Mouse (Mus musculus) adrenal gland, postnatal 36 days (tissue): Measurements from ENCODE around the gene Rest. TPM values are rescaled to one million over a fixed set of nuclear protein-coding genes. Genes with fewer than 3 reads are reported as not detected.
"Not testable (repeated sequence)": the region's sequence is repeated elsewhere in the genome, so short reads cannot be mapped to it uniquely, and the experiment has no call there.

Experiments
- DNase-seq, 2 experiments: peaks; one replicate each; pipeline ENCODE4 v3.0.0; 2021; ENCODE audit warnings: mixed read lengths in 1 of 2
- long read RNA-seq, 2 experiments: library from polyadenylated mRNA; stranded (forward); transcript quantifications; one replicate each; pipeline ENCODE4 v2.0.0; 2021; ENCODE audit warnings: borderline sequencing depth in 2 of 2
- total RNA-seq, 2 experiments: library from RNA; stranded (reverse); gene quantifications; 2 replicates each; pipeline ENCODE4 v1.2.3; 2021

Rest gene
- 10 to 100 TPM; 24.8 to 26.8 TPM for total RNA-seq
- long read RNA-seq, experiment 1, full-length matches to known transcripts, result 22 of 27 reads
- long read RNA-seq, experiment 1, partial matches to known transcripts, result 0 of 27 reads
- long read RNA-seq, experiment 1, other reads (novel, unspliced or antisense), result 5 of 27 reads
- long read RNA-seq, experiment 2, partial matches to known transcripts, result 0 of 2 reads
- long read RNA-seq, experiment 2, other reads (novel, unspliced or antisense), result 2 of 2 reads

DNA sequence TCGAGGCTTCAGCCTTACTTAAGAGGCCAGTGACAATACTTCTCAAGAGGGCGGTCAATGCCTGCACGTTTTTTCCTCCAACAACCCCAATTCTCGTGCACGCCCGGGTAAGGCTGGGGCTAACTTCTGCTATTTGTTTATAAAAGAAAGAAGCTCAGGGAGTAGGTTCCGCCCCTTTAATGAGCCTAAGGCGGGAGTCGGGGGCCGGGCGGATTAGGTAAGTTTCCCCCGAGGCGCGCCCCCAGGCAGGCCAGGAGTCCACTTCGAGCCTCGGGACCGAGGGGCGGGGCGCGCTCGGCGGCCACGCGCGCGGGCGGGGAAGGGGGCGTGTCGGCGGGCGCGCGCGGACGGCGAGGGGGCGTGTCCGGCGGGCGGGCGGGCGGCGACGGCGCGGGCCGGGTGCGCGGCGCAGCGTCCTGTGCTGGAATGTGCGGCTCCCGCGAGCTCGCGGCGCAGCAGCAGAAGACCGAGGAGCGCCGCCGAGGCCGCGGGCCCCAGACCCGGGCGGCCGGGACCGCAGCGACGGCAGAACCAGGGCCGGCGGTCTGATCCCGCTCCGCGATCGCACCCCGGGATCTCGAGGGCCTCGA lies at the start of gene Rest:
Gene Rest (plus strand): TSS at position 411 of the 590 bp plus-strand sequence.
- DNase-seq, result peak; percentile 85 to 90

DNA sequence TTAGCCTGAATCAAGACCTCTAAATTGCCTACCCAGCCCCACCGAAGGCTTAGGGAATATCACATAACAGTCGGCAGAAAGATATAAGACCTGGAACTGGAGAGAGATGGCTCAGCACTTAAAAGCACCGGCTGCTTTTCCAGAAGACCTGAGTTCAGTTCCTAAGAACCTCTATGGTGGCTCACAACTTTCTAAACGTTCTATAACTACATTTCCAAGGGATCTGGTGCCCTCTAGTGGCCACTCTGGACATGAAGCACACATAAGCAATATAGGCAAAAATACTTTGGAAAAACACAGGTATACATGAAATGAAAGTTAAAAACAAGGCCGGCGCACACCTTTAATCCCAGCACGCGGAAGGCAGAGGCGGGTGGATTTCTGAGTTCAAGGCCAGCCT lies 48.1 kb upstream of the Rest start:
- DNase-seq, result peak; percentile 67 to 80

DNA sequence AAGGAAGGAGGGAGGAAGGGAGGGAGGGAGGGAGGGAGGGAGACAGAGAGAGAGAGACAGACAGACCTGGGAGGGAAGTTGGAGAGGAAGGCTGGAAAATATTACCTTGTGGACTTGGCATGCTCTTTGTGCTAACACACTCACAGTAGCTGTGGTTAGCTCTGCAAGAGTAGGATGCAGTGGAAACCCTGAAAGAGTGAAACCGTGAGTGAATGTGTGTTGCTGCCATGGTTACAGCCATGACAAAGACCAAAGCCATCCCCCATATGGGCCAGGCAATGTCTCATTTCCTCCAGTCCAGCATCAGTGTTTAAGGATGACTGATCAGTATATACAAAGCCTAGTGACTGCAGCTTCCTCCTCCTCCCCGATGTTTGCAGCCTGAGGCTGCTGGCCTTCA lies 47.6 kb upstream of the Rest start:
- no peak for DNase-seq

GRCm38 (mm10) chr5:77223043-77223975 lies 42.0 kb upstream of the Rest start:
- peak; percentile 3 to 12 for DNase-seq

GRCm38 (mm10) chr5:77228986-77229385 lies 36.3 kb upstream of the Rest start:
- DNase-seq, result no peak

GRCm38 (mm10) chr5:77231863-77232262 lies 33.4 kb upstream of the Rest start:
- not testable (repeated sequence) for DNase-seq

DNA sequence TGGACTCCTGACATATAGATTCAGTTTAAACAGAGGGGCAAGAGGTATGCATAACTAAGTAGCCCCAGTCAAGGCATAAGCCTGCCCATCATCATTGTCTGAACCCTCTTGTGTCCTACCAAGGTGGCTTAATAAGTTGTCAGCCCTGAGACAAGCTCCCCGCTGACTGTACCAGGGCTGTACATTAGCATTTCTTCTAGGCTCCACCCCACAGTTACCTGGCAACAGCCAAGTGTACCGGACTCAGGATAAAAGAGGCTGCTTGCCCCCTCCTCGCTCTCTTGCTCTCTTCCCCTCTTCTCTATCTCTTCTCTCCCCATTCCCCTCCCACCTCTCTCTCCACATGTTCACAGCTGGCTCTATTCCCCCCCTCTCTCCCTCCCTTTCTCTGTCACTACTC lies 30.4 kb upstream of the Rest start:
- no peak for DNase-seq

GRCm38 (mm10) chr5:77237104-77237503 lies 28.2 kb upstream of the Rest start:
- no peak for DNase-seq

DNA sequence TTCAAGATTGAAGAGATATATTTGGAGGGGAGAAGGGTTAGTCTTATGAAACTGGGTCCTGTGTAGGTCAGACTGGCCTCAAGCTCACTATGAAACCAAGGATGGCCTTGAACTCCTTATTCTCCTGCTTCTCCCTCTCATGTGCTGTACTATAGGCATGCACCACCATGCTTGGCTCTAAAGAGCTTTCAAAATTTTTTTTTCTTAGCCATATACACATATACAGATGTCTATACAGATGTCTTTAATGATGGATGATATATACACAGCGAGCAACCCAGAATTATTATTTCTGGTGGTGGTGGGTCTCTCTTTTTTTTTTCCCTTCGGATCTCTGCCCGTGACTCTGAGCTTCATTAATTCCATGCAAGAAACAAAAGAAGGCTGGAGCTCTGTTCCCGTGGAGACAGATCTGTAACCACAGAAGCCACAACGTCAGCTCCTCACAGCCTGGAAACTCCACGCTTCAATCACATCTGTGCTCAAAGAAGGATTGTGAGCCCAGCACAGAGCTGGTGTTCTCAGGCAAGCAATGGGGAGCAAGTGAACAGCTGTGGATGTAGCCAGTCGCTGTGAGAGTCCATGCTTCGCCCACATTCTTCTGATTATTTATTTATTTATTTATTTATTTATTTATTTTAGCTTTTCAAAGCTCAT lies 20.8 kb upstream of the Rest start:
- no peak for DNase-seq

DNA sequence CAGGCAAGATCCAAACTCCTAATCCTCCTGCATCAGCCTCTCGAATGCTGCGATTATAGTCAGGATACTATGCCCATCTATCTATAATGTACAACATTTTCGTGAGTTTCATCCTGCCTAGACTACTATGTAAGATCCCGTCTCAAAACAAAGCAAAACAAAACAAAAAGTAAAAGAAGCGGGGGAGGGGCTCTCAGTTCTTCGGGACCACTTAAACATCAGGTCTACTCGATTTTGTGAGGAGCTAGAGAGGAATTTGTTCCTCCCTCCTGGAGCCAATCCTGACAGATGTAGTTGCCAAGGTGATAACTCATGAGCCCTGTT lies 19.9 kb upstream of the Rest start:
- DNase-seq, result no peak

DNA sequence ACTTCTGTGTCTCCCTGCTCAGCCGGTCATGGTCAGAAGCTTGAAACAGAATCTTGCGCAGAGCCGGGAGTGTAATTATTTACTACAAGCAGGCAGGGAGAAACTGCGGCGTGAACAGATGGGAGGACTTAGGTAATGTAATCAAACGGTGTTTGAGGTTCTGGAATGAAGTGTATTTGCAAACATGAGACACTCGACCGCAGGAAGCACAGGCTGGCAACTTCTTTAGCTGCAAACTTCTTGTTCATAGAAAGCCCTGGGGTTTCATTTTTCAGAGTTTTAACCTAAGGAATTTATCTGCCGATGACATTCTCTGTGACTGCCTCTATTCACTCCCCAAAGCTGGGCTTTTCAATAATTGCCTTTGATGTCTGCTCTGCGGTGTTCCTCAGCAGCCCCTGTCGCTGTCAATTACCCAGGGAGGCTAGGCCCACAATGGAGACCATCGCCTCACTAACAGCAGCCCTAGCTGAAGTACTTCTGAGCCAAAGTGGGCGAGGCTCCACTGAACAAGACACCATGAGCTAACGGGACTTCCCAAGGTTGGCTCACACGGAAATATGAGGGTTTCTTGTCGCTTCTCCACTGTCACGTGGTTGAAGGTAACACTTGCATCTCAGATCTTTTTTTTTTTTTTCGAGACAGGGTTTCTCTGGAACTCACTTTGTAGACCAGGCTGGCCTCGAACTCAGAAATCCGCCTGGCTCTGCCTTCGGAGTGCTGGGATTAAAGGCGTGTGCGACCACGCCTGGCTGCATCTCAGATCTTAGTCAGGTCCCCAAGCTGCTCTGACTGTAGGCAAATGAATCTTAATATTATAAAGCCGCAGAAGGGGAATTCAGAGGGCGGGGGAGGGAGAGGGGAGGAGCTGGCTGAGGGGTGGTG lies 19.3 kb upstream of the Rest start:
- peak; percentile 11 to 19 for DNase-seq

GRCm38 (mm10) chr5:77250083-77250482 lies 15.2 kb upstream of the Rest start:
- no peak for DNase-seq

- no peak for DNase-seq
These were observed 13.6 kb upstream of the Rest start for GRCm38 (mm10) chr5:77251656-77252055.

DNA sequence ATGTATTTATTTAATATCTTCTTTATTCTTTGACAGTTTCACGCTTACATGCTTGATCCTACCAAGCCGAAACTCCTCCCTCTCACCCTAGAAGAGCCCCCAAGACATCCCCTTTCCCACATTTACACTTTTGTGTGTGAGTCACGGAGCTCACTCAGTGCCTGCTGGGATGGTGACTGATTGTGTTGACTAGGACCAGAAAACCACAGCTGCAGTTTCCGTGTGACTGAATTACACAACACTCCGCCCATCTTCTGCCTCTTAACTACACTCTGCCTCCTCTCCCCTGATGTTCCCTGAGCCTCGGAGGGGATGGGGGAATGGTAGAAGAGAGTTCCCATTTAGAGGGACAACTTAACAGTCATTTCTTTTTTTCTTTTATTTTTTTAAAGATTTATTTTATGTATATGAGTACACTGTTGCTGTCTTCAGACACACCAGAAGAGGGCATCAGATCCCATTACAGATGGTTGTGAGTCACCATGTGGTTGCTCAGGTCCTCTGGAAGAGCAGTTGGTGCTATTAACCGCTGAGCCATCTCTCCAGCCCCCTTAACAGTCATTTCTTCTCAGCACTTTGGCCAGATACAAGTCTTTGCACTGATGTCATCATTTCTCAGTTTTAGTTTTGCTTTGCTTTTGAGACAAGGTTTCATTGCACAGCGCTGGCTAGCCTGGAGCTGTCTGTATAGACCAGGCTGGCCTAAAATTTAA lies 13.0 kb upstream of the Rest start:
- no peak for DNase-seq

- DNase-seq, result no peak
These were observed 12.1 kb upstream of the Rest start for GRCm38 (mm10) chr5:77253154-77253553.

DNA sequence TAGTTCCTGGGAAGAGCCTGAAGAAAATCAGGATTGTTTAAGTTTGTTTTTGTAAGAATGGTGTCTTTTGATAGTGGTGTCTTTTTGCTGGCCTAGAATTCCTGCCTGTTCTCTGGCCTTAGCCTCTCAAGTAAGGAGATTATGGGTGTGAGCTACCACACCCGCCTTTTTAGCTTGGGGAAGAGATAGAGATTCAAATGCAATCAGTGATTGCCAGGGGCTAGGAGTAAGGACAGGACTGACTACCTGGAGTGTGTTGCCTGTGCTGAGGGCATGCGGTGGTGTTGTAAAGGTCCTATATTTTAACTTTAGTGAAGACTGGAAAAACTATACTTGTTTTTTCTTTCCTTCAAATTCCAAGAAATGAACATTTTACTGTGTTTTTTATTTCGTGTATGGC lies 10.9 kb upstream of the Rest start:
- DNase-seq, result no peak

DNA sequence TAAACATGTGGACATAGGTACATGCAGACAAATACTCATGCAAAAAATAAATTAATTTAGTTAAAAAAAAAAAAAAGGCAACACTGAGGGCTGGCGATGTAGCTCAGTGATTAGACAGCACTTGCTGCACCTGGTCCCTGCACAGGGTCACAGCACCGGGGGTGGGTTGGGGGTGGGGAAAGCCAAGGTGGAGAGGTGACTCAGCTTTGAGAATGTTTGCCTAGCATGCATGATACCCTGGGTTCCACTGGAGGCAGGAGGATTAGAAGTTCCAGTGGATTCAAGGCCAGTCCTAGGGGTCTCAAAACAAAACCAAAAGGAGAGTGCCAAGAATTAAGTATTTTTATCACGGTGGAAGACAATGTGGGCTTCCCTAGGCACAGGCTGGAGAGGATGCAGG lies 7.7 kb upstream of the Rest start:
- DNase-seq, result no peak

- no peak for DNase-seq
These were observed 6.0 kb upstream of the Rest start for GRCm38 (mm10) chr5:77259315-77259714.

GRCm38 (mm10) chr5:77260141-77260540 lies 5.2 kb upstream of the Rest start:
- DNase-seq, result no peak

DNA sequence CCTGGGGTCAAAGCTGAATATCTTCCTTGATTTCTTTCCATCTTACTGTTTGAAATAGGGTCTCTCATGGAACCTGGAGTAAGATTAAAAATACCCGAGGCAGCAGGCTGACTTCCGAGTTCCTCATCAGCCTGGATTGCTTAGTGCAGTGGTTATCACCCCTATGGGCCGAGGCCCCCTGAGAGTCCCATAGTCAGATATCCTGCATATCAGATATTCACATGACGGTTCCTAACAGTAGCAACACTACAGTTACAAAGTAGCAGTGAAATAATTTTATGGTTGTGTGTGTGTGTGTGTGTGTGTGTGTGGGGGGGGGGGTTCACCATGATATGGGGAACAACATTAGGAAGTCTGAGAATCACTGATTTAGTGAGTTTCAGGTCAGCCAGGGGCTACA lies 4.2 kb upstream of the Rest start:
- DNase-seq, result no peak

GRCm38 (mm10) chr5:77262105-77262504 lies 3.2 kb upstream of the Rest start:
- no peak for DNase-seq
